Comparison of ENCODE assay signal across 9 mouse cellular contexts in the genomic region with DNA sequence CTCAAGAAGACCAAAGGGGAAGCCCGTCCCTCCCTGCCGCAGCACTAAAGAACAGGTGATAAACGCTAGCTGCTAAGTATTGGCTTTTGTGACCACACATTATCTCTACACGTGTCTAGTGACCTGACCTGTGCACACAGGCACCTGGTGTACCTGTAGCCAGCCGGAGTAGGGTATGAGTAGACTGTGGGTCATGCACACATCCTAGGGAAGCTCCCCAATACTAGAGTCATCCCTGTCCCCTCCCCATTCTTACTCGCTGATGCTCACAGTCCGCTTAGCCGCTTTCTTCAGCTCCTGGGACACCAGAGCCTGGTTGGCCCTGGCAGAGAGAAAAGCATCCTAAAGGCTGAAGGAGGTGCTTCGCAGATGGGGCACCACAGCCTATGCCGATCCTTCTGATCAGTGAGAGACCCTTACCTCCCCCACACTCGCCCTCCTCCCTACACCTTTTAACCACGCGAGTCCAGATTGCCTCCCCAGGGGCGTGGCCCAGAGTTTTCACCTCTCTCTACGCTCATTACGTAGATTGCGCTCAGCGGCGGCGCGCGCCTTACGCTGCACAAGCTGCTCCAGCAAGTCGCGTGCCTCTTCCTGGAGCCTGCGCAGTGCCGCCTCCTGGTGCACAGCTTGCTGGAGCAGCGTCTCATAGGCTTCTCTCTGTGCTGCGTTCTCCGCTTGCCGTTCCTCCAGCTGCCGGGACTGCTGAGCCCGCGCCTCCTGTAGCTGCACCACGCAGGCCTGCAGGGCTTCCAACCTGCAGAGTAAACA. TPM values are rescaled to one million over a fixed set of nuclear protein-coding genes. Genes with fewer than 3 reads are reported as not detected.
DNase-seq lines count a peak whose midpoint lies in the region; ATAC-seq and TF ChIP-seq lines count a peak whose summit lies in the region.
"Had no signal": no experiment of that assay in that cellular context is flagged by ENCODE, and none has a peak within 500 bp of the region (broad histone marks: within the 10 kb centered on the region; RNA-seq: fewer than 3 reads in every experiment).

No protein-coding gene starts in this region.

- WGBS in heart, embryonic 13.5 days, result 11% methylated on average over 35 of the region's 35 CpGs
- WGBS in kidney, postnatal 0 days, result 9% methylated on average over 35 of the region's 35 CpGs
- WGBS in limb, embryonic 15.5 days, result 10% methylated on average over 35 of the region's 35 CpGs
- 11% methylated on average over 35 of the region's 35 CpGs for WGBS in midbrain, embryonic 16.5 days
- WGBS in stomach, embryonic 16.5 days, result 9% methylated on average over 35 of the region's 35 CpGs

- peak overlapping the region; percentile 76 for H3K4me2 ChIP-seq in heart, embryonic 13.5 days
- peak overlapping the region; percentile 60 for H3K4me2 ChIP-seq in kidney, postnatal 0 days (ENCODE audit: low read length)
- H3K4me2 ChIP-seq in limb, embryonic 15.5 days, result peak overlapping the region; percentile 65
- peak overlapping the region; percentile 77 for H3K4me2 ChIP-seq in midbrain, embryonic 16.5 days (ENCODE audit: low read length)
- peak overlapping the region; percentile 67 for H3K4me2 ChIP-seq in stomach, embryonic 16.5 days (ENCODE audit: low read depth, low read length)

- peak; percentile 79 for DNase-seq in adrenal gland, postnatal 25 days
- peak; percentile 93 for DNase-seq in embryo, embryonic 11 days
- peak; percentile 91 for DNase-seq in kidney, postnatal 0 days (ENCODE audit: low spot score)

- peaks cover 38% of the 10 kb centered on the region for H3K36me3 ChIP-seq in heart, embryonic 13.5 days
- H3K36me3 ChIP-seq in kidney, postnatal 0 days (ENCODE audit: insufficient read depth, low read length), result 0 out of 2 replicates have a peak, but pooled peaks cover 2% of the 10 kb centered on the region
- peaks cover 11% of the 10 kb centered on the region; the same call in 1 of the 2 replicates for H3K36me3 ChIP-seq in limb, embryonic 15.5 days
- H3K36me3 ChIP-seq in midbrain, embryonic 16.5 days (ENCODE audit: control insufficient read depth, insufficient read depth, low read length), result no peaks in the 10 kb centered on the region
- H3K36me3 ChIP-seq in stomach, embryonic 16.5 days (ENCODE audit: control insufficient read depth, insufficient read depth, low read length), result no peaks in the 10 kb centered on the region

- H3K27me3 ChIP-seq in heart, embryonic 13.5 days (replicated peaks), result peaks cover 24% of the 10 kb centered on the region
- no peaks in the 10 kb centered on the region; the same call in 1 of the 2 replicates for H3K27me3 ChIP-seq in kidney, postnatal 0 days (ENCODE audit: insufficient read depth, low read length)
- 0 out of 2 replicates have a peak, but pooled peaks cover 9% of the 10 kb centered on the region for H3K27me3 ChIP-seq in limb, embryonic 15.5 days
- H3K27me3 ChIP-seq in midbrain, embryonic 16.5 days (ENCODE audit: control insufficient read depth, insufficient read depth, low read depth, low read length), result peaks cover 7% of the 10 kb centered on the region; the same call in 1 of the 2 replicates
- H3K27me3 ChIP-seq in stomach, embryonic 16.5 days (ENCODE audit: control insufficient read depth, insufficient read depth, low read length), result no peaks in the 10 kb centered on the region

- H3K27ac ChIP-seq in heart, embryonic 13.5 days (replicated peaks), result 0 out of 2 replicates have a peak overlapping the region, but pooled peaks have one; percentile 24
- no peak overlapping the region for H3K27ac ChIP-seq in kidney, postnatal 0 days
- H3K27ac ChIP-seq in limb, embryonic 15.5 days, result no peak overlapping the region
- peak overlapping the region; percentile 53 for H3K27ac ChIP-seq in midbrain, embryonic 16.5 days (ENCODE audit: low read length)
- H3K27ac ChIP-seq in stomach, embryonic 16.5 days (ENCODE audit: low read length), result 0 out of 2 replicates have a peak overlapping the region, but pooled peaks have one; percentile 37

- no peak for ATAC-seq in heart, embryonic 13.5 days (ENCODE audit: extremely low read depth, insufficient number of reproducible peaks, low FRiP score, low TSS enrichment)
- ATAC-seq in kidney, postnatal 0 days (replicated peaks; ENCODE audit: low FRiP score, low read depth), result peak; percentile 77
- peak; percentile 49; the same call in 1 of the 2 replicates for ATAC-seq in limb, embryonic 15.5 days (ENCODE audit: insufficient number of reproducible peaks, low FRiP score, low TSS enrichment, low read depth)
- peak; percentile 91 for ATAC-seq in midbrain, embryonic 16.5 days
- peak; percentile 83; the same call in 1 of the 2 replicates for ATAC-seq in stomach, embryonic 16.5 days (ENCODE audit: insufficient read depth, low FRiP score)
- ATAC-seq in erythroid progenitor cell, adult 5-6 weeks (replicated peaks; ENCODE audit: low FRiP score, poor library complexity, severe bottlenecking), result no peak

- peaks cover 33% of the 10 kb centered on the region for H3K4me1 ChIP-seq in heart, embryonic 13.5 days
- peaks cover 15% of the 10 kb centered on the region for H3K4me1 ChIP-seq in kidney, postnatal 0 days (replicated peaks; ENCODE audit: insufficient read depth, low read length)
- peaks cover 34% of the 10 kb centered on the region for H3K4me1 ChIP-seq in limb, embryonic 15.5 days
- H3K4me1 ChIP-seq in midbrain, embryonic 16.5 days (ENCODE audit: control insufficient read depth, insufficient read depth, low read length), result peaks cover 15% of the 10 kb centered on the region
- peaks cover 17% of the 10 kb centered on the region; the same call in 1 of the 2 replicates for H3K4me1 ChIP-seq in stomach, embryonic 16.5 days (ENCODE audit: control insufficient read depth, insufficient read depth, low read length)

- peak overlapping the region; percentile 45 for H3K4me3 ChIP-seq in heart, embryonic 13.5 days
- peak overlapping the region; percentile 21; the same call in 1 of the 2 replicates for H3K4me3 ChIP-seq in kidney, postnatal 0 days (replicated peaks; ENCODE audit: low read depth, low read length)
- H3K4me3 ChIP-seq in limb, embryonic 15.5 days, result peak overlapping the region; percentile 30
- peak overlapping the region; percentile 42 for H3K4me3 ChIP-seq in midbrain, embryonic 16.5 days (ENCODE audit: low read depth, low read length)
- H3K4me3 ChIP-seq in stomach, embryonic 16.5 days (replicated peaks; ENCODE audit: low read length), result peak overlapping the region; percentile 41
- H3K4me3 ChIP-seq: erythroblast, embryonic 14.5 days had no signal

- H3K9ac ChIP-seq in heart, embryonic 13.5 days, result peak overlapping the region; percentile 79
- H3K9ac ChIP-seq in kidney, postnatal 0 days (ENCODE audit: low read depth, low read length), result peak overlapping the region; percentile 44; the same call in 1 of the 2 replicates
- 0 out of 2 replicates have a peak overlapping the region, but pooled peaks have one; percentile 14 for H3K9ac ChIP-seq in limb, embryonic 15.5 days
- peak overlapping the region; percentile 57 for H3K9ac ChIP-seq in midbrain, embryonic 16.5 days (ENCODE audit: low read depth, low read length)
- peak overlapping the region; percentile 56 for H3K9ac ChIP-seq in stomach, embryonic 16.5 days (ENCODE audit: low read length)

- H3K9me3 ChIP-seq in heart, embryonic 13.5 days, result no peaks in the 10 kb centered on the region
- no peaks in the 10 kb centered on the region for H3K9me3 ChIP-seq in kidney, postnatal 0 days (replicated peaks; ENCODE audit: low read length)
- H3K9me3 ChIP-seq in limb, embryonic 15.5 days, result no peaks in the 10 kb centered on the region
- no peaks in the 10 kb centered on the region for H3K9me3 ChIP-seq in midbrain, embryonic 16.5 days (replicated peaks; ENCODE audit: control insufficient read depth, low read length, poor library complexity, severe bottlenecking)
- no peaks in the 10 kb centered on the region for H3K9me3 ChIP-seq in stomach, embryonic 16.5 days (replicated peaks; ENCODE audit: control insufficient read depth, low read length)

- peak; percentile 68 for TF ChIP-seq CTCF in kidney, postnatal 0 days (IDR thresholded peaks at IDR 0.05; ENCODE audit: low read depth)

RNA-seq across cellular contexts. Expression of a gene that starts 5.6 kb away (rescaled TPM):
- total RNA-seq in adrenal gland, postnatal 25 days (2021), result 23.5 and 26.7 TPM in 2 replicates
- 23.0 and 28.0 TPM in 2 replicates for polyA plus RNA-seq in heart, embryonic 13.5 days (2015; fragmentation: Nextera tagmentation; extraction: Ambion mirVana)
- 16.0 and 17.0 TPM in 2 replicates for polyA plus RNA-seq in kidney, postnatal 0 days (2015; fragmentation: Nextera tagmentation; extraction: Ambion mirVana)
- 17.1 and 19.4 TPM in 2 replicates for polyA plus RNA-seq in limb, embryonic 15.5 days (2015; fragmentation: Nextera tagmentation; extraction: Ambion mirVana)
- 29.3 and 36.3 TPM in 2 replicates for polyA plus RNA-seq in midbrain, embryonic 16.5 days (2015; fragmentation: Nextera tagmentation; extraction: Ambion mirVana)
- polyA plus RNA-seq in stomach, embryonic 16.5 days (2015; fragmentation: Nextera tagmentation; extraction: Ambion mirVana), result 19.6 and 20.0 TPM in 2 replicates
- 1.4 and 5.9 TPM in 2 replicates for total RNA-seq in erythroid progenitor cell, adult 5-6 weeks (2015; ENCODE audit: low replicate concordance)
- 0.64 and 8.4 TPM in 2 replicates for total RNA-seq in erythroid progenitor cell, adult 5-6 weeks (2017; ENCODE audit: low replicate concordance)

RNA-seq across cellular contexts. Expression of a gene that starts 20.4 kb away (rescaled TPM):
- total RNA-seq in adrenal gland, postnatal 25 days (2021), result 19.8 and 24.9 TPM in 2 replicates
- polyA plus RNA-seq in heart, embryonic 13.5 days (2015; fragmentation: Nextera tagmentation; extraction: Ambion mirVana), result 32.9 and 35.4 TPM in 2 replicates
- 74.1 and 74.6 TPM in 2 replicates for polyA plus RNA-seq in kidney, postnatal 0 days (2015; fragmentation: Nextera tagmentation; extraction: Ambion mirVana)
- 27.7 and 30.0 TPM in 2 replicates for polyA plus RNA-seq in limb, embryonic 15.5 days (2015; fragmentation: Nextera tagmentation; extraction: Ambion mirVana)
- polyA plus RNA-seq in midbrain, embryonic 16.5 days (2015; fragmentation: Nextera tagmentation; extraction: Ambion mirVana), result 6.7 and 8.3 TPM in 2 replicates
- 95.6 and 106 TPM in 2 replicates for polyA plus RNA-seq in stomach, embryonic 16.5 days (2015; fragmentation: Nextera tagmentation; extraction: Ambion mirVana)
- 73.9 and 101 TPM in 2 replicates for total RNA-seq in erythroid progenitor cell, adult 5-6 weeks (2015; ENCODE audit: low replicate concordance)
- total RNA-seq in erythroid progenitor cell, adult 5-6 weeks (2017; ENCODE audit: low replicate concordance), result 37.4 and 52.9 TPM in 2 replicates

RNA-seq across cellular contexts. Expression of a gene that starts 51.4 kb away (rescaled TPM):
- total RNA-seq in adrenal gland, postnatal 25 days (2021), result 26.8 and 40.2 TPM in 2 replicates
- 25.6 and 26.3 TPM in 2 replicates for polyA plus RNA-seq in heart, embryonic 13.5 days (2015; fragmentation: Nextera tagmentation; extraction: Ambion mirVana)
- polyA plus RNA-seq in kidney, postnatal 0 days (2015; fragmentation: Nextera tagmentation; extraction: Ambion mirVana), result 65.8 and 70.4 TPM in 2 replicates
- polyA plus RNA-seq in limb, embryonic 15.5 days (2015; fragmentation: Nextera tagmentation; extraction: Ambion mirVana), result 85.0 and 85.6 TPM in 2 replicates
- 8.8 and 11.4 TPM in 2 replicates for polyA plus RNA-seq in midbrain, embryonic 16.5 days (2015; fragmentation: Nextera tagmentation; extraction: Ambion mirVana)
- polyA plus RNA-seq in stomach, embryonic 16.5 days (2015; fragmentation: Nextera tagmentation; extraction: Ambion mirVana), result 105 and 111 TPM in 2 replicates
- total RNA-seq in erythroid progenitor cell, adult 5-6 weeks (2015; ENCODE audit: low replicate concordance), result 15.1 and 20.1 TPM in 2 replicates
- total RNA-seq in erythroid progenitor cell, adult 5-6 weeks (2017; ENCODE audit: low replicate concordance), result 10.6 and 12.7 TPM in 2 replicates

Comparison
In these comparisons a context has a peak if more than half of its experiments do, and no peak if none do; other contexts are left out.
1. ATAC-seq: peak in kidney, postnatal 0 days (single experiment), limb, embryonic 15.5 days (single experiment), midbrain, embryonic 16.5 days (single experiment) and stomach, embryonic 16.5 days (single experiment); none in heart, embryonic 13.5 days (single experiment) and erythroid progenitor cell, adult 5-6 weeks (single experiment).
2. H3K27ac ChIP-seq: peak in heart, embryonic 13.5 days (single experiment), midbrain, embryonic 16.5 days (single experiment) and stomach, embryonic 16.5 days (single experiment); none in kidney, postnatal 0 days (single experiment) and limb, embryonic 15.5 days (single experiment).
3. H3K9ac ChIP-seq: peak in every context shown above with its lines; median percentile 79 in heart, embryonic 13.5 days; 57 in midbrain, embryonic 16.5 days; 56 in stomach, embryonic 16.5 days; 44 in kidney, postnatal 0 days; 14 in limb, embryonic 15.5 days.
4. Peak in every context shown above with its lines, with median percentiles within 50 percentile points of each other: DNase-seq, H3K4me2 ChIP-seq and H3K4me3 ChIP-seq.